Mouse (Mus musculus) yolk sac, embryonic 10.5 days (tissue): ENCODE data around the gene Pp2d1.
A peak's percentile ranks its signal among the peaks of the same experiment; 100 is the strongest.
"Not testable (repeated sequence)": the region's sequence is repeated elsewhere in the genome, so short reads cannot be mapped to it uniquely, and the experiment has no call there.

ENCODE experiments used
- DNase-seq: peaks from one replicate; pipeline ENCODE4 v3.0.0-alpha.2; 2017; ENCODE audit warnings: low spot score

The Pp2d1 gene

DNA sequence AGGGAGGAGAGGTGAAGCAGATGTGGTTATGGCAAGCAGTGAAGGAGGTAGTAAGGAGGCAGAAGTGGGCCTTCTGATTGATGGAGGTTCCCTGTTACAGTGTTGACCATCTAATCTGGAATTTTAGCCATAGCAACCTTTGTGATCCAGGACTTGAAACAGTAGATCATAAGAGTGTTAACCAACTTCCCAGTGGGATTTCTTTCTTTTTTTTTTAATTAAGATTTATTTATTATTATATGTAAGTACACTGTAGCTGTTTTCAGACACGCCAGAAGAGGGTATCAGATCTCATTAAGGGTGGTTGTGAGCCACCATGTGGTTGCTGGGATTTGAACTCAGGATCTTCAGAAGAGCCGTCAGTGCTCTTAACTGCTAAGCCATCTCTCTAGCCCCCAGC lies at the start of gene Pp2d1:
Gene Pp2d1, minus strand, starts transcription at position 101 of the 400 bp plus-strand sequence.
- not testable (repeated sequence) for DNase-seq

DNA sequence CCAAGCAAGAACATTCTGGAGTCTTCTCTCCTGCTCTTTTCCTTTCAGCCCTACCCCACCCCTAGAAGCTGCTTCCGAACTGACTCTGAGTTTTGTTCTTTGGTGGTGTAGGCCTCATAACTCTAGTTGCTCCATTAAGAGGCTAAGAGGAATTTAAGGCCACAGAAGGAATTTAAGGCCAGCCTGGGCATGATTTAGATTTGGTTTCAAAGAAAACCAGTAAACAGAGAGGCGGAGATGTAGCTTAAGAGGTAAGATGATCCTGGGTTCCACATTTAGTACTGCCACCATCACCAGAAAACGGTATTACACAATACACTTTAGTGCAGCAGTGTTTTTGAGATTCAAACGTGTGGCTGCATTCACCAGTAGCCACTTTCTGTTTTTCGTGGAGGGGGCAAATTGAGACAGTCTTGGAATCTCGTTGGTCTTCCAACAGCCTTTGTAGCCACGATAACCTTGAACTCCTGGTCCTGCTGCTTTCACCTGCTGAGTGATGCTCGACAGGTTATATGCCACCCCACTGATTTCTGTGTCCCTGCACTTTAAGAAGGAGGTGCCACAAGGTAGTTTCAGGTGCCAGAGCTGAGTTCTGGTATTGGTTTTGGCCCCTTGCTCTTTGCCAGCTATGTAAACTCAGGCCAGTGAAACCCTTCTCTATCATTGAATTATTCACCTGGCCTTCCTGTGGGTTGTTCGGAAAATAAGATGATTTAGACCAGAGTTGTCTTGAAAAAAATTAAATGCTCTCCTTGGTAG lies 49.0 kb upstream of the Pp2d1 start:
- DNase-seq: no peak

GRCm38 (mm10) chr17:53587074-53587851 lies 48.0 kb upstream of the Pp2d1 start:
- DNase-seq: peak; percentile 44

- DNase-seq: no peak
Measured at GRCm38 (mm10) chr17:53583846-53584579, 44.8 kb upstream of the Pp2d1 start.

- DNase-seq: no peak
Measured at GRCm38 (mm10) chr17:53582805-53583204, 43.6 kb upstream of the Pp2d1 start.

DNA sequence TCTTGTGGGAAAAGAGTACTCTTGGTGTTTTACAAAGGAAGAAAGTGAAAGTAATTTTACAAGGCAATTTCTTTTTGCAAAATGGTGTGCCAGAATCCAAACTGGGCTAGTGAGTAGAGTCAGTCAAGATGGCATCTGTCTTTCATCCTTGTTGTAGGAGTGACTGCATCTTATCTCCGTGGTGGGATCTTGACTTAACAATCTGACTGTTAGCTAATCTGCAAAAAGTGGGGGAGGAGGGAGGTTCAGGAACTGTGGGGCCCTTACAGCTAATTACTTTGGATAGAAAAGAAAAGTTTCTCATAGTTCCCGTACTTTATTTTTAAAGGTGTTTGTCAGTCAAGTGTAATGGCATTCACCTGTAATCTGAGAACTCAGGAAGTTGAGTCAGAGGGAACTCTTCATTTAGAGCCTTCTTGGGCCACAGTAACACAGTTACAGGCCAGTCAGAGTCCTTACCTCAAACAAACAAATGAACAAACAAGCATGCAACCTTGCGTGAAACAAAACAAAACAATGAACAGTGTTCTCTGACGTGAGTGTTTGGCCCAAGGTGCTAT lies 42.9 kb upstream of the Pp2d1 start:
- no peak for DNase-seq

DNA sequence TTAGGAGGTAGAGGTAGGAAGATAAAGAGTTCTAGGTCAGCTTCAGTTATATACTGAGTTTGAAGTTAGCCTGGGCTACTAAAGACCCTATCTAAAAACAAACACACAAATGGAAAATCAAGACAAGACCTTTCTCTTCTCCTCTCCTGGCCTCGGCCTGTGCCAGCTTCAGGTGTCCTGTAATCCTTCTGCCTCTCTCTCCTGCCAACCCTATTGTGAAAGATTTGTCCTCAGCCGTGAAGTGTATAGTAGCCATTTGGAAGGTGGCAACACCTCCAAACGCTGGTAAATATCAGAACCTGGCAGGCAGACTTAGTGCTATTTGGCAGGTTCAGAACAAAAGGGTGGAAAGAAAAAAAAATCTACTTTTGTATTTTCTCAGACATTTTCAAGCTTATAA lies 41.0 kb upstream of the Pp2d1 start:
- no peak for DNase-seq

- DNase-seq: no peak
Measured at GRCm38 (mm10) chr17:53579612-53580011, 40.4 kb upstream of the Pp2d1 start.

- DNase-seq: no peak
Measured at GRCm38 (mm10) chr17:53578776-53579175, 39.5 kb upstream of the Pp2d1 start.

GRCm38 (mm10) chr17:53578249-53578648 lies 39.0 kb upstream of the Pp2d1 start:
- DNase-seq: no peak

- DNase-seq: no peak
Measured at GRCm38 (mm10) chr17:53577754-53578153, 38.5 kb upstream of the Pp2d1 start.

- no peak for DNase-seq
Measured at GRCm38 (mm10) chr17:53577151-53577550, 37.9 kb upstream of the Pp2d1 start.

DNA sequence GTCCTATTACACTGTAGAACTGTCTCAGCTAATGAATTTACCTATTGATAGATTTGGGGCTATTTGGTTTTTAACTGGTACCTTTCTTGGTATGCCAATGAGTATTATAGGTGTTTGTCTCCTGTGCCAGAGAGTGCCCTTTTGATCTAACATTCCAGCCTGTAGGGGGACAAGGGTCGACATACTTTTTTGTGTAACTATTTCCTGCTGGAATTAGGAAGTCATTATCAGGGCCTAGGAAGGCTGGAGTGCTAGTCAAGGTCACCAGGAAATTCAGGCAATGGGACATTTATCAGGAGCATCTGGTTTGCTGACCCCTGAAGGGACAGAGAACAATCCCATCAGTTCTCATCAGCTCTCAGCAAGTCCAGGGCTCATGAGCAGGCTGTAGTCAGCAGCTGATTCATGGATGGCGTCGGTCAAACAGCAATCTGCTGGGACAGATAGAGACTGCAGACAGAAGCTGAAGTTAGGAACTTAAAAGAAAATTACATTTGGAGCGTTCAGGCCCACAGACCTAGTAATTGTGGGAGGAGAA lies 33.8 kb upstream of the Pp2d1 start:
- DNase-seq: no peak

DNA sequence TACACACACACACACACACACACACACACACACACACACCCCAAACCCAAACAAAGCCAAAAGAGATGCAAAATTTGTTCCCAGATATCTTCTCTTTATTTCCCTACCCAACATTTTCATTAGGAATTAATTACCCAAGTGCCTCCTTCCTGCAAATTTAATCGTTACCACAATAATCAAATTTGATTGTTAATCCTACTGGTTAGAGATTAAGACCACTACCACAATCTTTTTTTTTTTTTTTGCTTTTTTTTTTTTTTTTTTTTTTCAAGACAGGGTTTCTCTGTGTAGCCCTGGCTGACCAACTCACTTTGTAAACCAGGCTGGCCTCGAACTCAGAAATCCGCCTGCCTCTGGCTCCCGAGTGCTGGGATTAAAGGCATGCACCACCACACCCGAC lies 31.7 kb upstream of the Pp2d1 start:
- DNase-seq: not testable (repeated sequence)

GRCm38 (mm10) chr17:53570361-53570875 lies 31.2 kb upstream of the Pp2d1 start:
- DNase-seq: peak; percentile 30

- peak; percentile 48 for DNase-seq
Measured at GRCm38 (mm10) chr17:53569829-53570228, 30.6 kb upstream of the Pp2d1 start.

GRCm38 (mm10) chr17:53568734-53569386 lies 29.6 kb upstream of the Pp2d1 start:
- DNase-seq: no peak

DNA sequence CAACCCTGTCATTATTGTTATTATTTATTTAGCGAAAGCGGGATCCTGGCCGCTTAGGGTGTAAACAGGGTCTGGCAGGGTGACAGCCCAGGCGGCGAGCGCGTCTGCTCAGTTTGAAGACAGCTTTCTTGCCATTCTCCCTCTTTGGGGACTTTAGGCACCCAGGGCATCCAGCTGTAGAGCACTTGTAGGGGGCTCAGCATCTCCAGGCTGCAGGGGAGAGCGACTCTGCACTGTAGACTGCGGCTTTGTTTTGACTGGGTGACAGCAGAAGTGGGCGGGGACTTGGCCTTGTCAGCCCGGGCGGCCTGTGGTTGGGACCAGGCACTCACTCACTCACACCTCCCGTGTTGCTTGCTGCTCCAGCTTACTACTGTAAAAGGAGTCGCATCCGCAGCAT lies 28.9 kb upstream of the Pp2d1 start:
- peak; percentile 77 for DNase-seq

GRCm38 (mm10) chr17:53567346-53568101 lies 28.3 kb upstream of the Pp2d1 start:
- DNase-seq: peak; percentile 67

- DNase-seq: peak; percentile 74
Measured at GRCm38 (mm10) chr17:53566919-53567345, 27.7 kb upstream of the Pp2d1 start.
